Mouse (Mus musculus) Muller cell, postnatal 12 days (primary cell): Measurements from ENCODE around the gene Crat.

ENCODE experiments used
- DNase-seq: peaks from one replicate; pipeline ENCODE4 v3.0.0-alpha.2; 2015; ENCODE audit errors: inconsistent ontology term

The Crat gene

GRCm38 (mm10) chr2:30366203-30366602 lies 49.4 kb downstream of the Crat start:
- peak; percentile 65 for DNase-seq

- DNase-seq: no peak
These were observed 50.1 kb downstream of the Crat start for GRCm38 (mm10) chr2:30365281-30366069.

GRCm38 (mm10) chr2:30363773-30364650 lies 51.6 kb downstream of the Crat start, which contains the start of gene Miga2:
TSS of gene Miga2 (plus strand) at chr2:30364233.
- DNase-seq: peak; percentile 99

GRCm38 (mm10) chr2:30362865-30363264 lies 52.7 kb downstream of the Crat start:
- no peak for DNase-seq

GRCm38 (mm10) chr2:30360626-30361025 lies 55.0 kb downstream of the Crat start:
- DNase-seq: no peak

- DNase-seq: peak; percentile 88
These were observed 56.8 kb downstream of the Crat start, which contains the start of gene Sh3glb2 for GRCm38 (mm10) chr2:30358533-30359531. TSS of gene Sh3glb2 (minus strand) at chr2:30359337.

- DNase-seq: no peak
These were observed 57.8 kb downstream of the Crat start for GRCm38 (mm10) chr2:30357552-30358510.

- no peak for DNase-seq
These were observed 58.7 kb downstream of the Crat start for GRCm38 (mm10) chr2:30356906-30357305.

- DNase-seq: no peak
These were observed 59.3 kb downstream of the Crat start for GRCm38 (mm10) chr2:30356266-30356665.

- no peak for DNase-seq
These were observed 59.8 kb downstream of the Crat start for GRCm38 (mm10) chr2:30355861-30356260.

GRCm38 (mm10) chr2:30351149-30351548 lies 64.5 kb downstream of the Crat start:
- DNase-seq: peak; percentile 58
